Mouse (Mus musculus) liver, adult 2 months (tissue): ENCODE measurements around the gene Gm20721.

ENCODE experiments used
- CTCF ChIP-seq: fragments of 200-500 bp; IDR thresholded peaks from 2 replicates; pipeline ENCODE4 v1.5.1; 2011; ENCODE audit warnings: low read depth, low read length, control low read depth
- POLR2A ChIP-seq: fragments of 200-500 bp; IDR thresholded peaks from 2 replicates; pipeline ENCODE4 v1.6.1; 2011; ENCODE audit warnings: low read length, control low read depth; ENCODE audit not compliant: insufficient read depth; ENCODE audit errors: extremely low read depth

GRCm38 (mm10) chr2:174340229-174340892, 6.2 kb downstream of the Gm20721 start:
- no peak for TF ChIP-seq POLR2A
- no peak for TF ChIP-seq CTCF
